Mouse (Mus musculus) adipocyte (in vitro differentiated cells): Measurements from ENCODE around the gene Gm4778.
"Not testable (repeated sequence)": the region's sequence is repeated elsewhere in the genome, so short reads cannot be mapped to it uniquely, and the experiment has no call there.

Experiments used
- DNase-seq: peaks from one replicate; pipeline ENCODE4 v3.0.0-alpha.2; 2016; ENCODE audit warnings: low spot score

Gene Gm4778

DNA sequence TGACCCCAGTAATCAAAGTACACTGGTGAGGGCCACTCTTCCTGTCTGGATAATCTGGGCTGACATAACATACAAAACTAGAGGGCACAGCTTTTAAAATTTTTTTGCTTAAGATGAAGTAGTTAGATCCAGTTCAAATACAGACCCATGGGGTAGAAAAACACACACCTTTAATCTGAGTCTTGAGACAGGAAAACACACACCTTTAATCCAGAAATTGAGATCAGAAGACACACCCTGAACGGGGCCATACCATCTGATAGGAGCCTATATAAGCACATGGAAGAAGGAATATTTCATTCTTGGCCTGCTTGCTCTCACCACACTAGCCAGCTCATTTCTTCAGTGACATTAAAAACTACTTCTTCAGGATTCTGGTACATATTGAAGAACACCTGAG lies at the start of gene Gm4778:
Gene Gm4778 (plus strand): TSS at position 301 of the 400 bp plus-strand sequence.
- not testable (repeated sequence) for DNase-seq

DNA sequence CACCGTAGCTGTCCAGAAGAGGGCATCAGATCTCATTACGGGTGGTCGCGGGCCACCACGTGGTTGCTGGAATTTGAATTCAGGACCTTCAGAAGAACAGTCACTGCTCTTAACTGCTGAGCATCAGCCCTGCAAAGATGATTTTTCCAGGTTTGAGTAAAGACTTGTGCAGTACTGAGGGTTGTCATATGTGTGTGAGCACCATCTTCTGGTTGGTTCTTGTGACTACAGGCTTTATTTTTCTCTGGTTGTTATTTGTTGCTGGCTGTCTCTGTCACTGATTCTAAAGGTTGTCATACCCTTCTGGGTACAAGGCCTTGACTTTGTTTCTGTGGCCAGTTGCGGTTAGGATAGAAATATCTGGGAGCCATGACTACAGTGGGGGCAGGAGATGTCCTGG lies 3.2 kb upstream of the Gm4778 start:
- DNase-seq, result peak; percentile 32

DNA sequence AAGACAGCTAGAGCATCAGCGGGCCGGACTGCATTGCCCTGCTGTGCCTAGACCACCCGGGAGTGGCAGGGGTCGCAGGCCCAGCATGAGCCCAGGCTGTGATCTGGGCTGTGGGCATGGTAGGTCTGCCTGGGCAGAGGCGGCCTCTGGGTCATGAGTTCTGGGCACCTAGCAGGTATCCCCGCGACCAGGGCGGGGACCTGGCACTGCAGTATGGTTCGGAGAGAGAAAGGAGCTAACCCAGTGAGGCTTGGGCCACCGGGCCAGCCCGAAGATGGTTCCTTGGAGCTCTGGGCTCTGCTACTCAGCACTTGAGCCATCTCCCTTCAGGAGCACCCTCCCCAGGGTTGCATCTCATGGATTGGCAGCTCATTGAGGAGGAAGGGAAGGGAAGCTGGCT lies 12.2 kb downstream of the Gm4778 start:
- no peak for DNase-seq

DNA sequence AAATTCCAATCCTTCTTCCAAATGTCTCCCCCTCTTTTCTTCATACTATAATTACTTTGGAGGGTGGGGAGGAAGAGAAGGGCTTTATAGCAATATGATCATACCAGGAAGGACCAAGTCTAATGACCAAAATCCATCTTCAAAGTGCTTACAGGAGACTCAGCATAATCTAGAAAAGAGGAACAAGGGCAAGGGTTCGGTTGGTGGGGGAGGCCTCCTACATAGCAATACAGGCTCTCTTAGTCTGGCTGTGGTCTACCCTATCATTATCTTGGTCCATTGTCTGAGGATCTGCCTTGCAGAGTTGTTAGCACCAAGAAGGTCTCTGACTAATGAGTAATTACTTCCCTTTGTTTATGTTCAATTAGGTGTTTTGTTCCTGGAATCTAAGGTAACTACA lies 41.6 kb downstream of the Gm4778 start:
- no peak for DNase-seq

DNA sequence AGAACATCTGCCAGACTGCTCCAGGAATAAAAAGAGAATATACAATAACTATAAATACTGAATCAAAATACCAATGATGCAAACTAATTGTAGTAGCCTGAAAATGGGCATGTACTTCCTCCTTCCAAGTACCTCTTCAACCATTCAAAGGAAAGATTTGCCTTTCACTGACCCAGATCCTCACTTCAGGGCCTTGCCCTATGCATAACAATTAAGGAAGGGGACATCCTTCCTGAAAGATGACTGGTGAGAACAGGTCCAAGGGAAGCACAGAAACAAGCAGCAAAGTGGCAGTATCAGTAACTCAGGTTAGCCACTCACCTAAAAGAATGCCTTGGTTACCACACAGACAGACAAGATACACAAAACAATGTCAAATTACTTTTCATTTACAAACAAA lies 43.1 kb downstream of the Gm4778 start:
- no peak for DNase-seq

DNA sequence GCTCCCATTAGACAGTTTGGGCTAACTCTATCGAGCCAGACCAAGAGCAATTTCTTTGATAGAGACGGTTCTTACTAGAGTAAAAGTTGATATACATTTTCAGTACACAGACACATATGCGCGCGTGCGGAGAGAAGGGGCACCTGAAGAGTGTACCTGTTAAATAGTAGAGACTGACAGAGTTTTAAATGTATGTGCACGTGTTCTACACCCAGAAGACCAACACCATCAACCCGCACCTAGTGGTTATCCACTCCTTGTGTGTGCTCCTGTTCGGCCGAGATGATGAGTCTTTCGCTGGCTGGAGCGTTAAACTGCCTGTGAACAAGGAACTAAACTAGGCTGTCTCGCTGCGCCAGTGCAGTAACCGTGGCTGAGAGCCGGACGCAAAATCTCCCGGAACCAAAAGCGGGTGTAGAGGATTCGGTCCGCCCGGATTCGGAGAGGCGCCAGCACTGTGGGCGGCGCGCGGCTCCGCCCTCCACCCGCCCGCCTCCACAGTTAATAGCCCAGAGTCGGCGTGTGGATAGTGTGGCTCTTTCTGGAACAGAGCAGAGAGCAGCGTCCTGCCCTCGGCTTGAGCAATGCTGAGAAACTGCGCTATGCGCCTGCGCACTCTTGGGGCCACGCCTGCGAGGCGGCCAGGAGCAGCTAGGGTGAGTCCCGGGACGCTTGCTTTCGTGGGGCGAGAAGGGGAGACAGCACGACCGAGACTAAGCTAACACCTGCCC lies 46.0 kb downstream of the Gm4778 start, which contains the start of gene Them4:
Gene Them4 (plus strand): TSS at position 457 of the 731 bp plus-strand sequence.
- peak; percentile 98 for DNase-seq

DNA sequence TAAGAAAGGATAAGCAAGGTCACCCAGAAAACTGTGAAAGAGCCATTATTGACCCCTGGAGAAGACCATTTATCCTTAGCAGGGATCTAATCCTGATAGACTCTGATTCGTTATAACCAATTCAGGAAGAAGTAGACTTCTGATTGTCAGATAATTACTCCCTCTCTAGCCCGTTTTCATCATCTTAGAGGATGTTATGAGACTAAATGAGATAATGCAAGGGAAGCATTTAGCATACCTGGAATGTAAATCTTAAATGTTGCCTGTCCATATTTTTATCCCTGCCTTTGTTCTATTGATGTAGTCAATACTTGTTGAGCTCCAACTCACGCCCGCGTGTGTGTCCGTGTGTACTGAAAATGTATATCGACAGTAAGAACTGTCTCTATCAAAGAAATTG lies 46.7 kb downstream of the Gm4778 start:
- DNase-seq, result no peak

DNA sequence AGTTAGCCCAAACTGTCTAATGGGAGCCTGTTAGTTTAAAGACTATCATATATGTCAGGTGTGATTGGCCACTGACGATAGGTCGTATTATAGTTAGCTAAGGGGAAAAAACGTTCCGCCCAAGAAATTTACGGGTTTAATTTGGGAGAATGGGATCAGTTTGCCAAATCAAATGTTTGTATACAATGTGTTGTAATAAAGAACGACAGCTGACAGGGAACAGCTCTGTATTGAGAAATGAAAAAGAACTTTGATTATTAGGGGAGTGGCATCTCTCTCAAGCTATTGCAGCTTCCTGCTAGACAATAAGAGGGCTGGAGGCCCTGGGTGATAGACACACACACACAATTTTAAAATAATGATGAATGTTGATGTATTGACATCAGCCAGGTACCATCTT lies 47.1 kb downstream of the Gm4778 start:
- no peak for DNase-seq

DNA sequence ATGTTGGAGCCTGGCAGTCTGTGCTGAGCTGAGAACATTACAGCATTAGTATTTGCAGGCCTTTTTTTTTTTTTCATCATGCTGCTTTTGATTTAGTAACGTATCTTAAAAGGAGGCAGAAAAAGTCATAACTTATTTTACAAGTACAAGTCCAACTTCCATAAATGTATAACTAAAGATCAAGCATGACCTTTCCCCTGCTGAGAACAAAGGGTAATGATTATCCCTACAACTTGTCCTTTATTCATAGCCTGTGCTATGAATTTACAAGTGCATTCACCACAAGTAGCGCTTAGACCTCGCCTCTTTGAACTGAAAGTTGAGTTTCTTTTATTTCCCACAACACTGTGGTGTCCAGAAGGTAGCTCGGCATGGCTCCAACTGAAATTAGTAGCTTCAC lies 47.5 kb downstream of the Gm4778 start:
- no peak for DNase-seq
